Mouse (Mus musculus) heart, postnatal 0 days (tissue): Measurements from ENCODE around the gene Ttc28.

Experiments used
- CTCF ChIP-seq: IDR thresholded peaks from 2 replicates; pipeline ENCODE4 v1.5.1; 2016; ENCODE audit warnings: antibody characterized with exemption, control low read depth, low read depth
- EP300 ChIP-seq: IDR thresholded peaks from 2 replicates; pipeline ENCODE4 v1.6.1; 2016; ENCODE audit warnings: antibody characterized with exemption, low read depth

GRCm38 (mm10) chr5:111054380-111054779 lies 174.8 kb downstream of the Ttc28 start:
- no peak for TF ChIP-seq CTCF
- no peak for TF ChIP-seq EP300
